Mouse (Mus musculus) liver, postnatal 0 days (tissue): ENCODE data around the gene Trpm3. TPM values are rescaled to one million over a fixed set of nuclear protein-coding genes. Genes with fewer than 3 reads are reported as not detected.

ENCODE experiments used
- ATAC-seq: fragments of 200-750 bp; cut with Nextera tagmentation; 2 replicates; pipeline ENCODE4 v1.8.0; 2017; ENCODE audit warnings: mild to moderate bottlenecking, moderate library complexity
- DNase-seq: peaks from one replicate; pipeline ENCODE4 v3.0.0-alpha.2; 2016
- H3K27ac ChIP-seq: fragments of 300-500 bp; sonication (generic); 2 replicates; pipeline ENCODE4 v1.5.1; 2014; ENCODE audit warnings: antibody characterized with exemption, moderate library complexity, mild to moderate bottlenecking, low read depth
- H3K27me3 ChIP-seq: fragments of 300-500 bp; sonication (generic); 2 replicates; pipeline ENCODE4 v1.6.1; 2014; ENCODE audit warnings: low read length, control low read depth, mixed read lengths; ENCODE audit not compliant: insufficient read depth
- H3K36me3 ChIP-seq: fragments of 300-500 bp; sonication (generic); replicated peaks from 2 replicates; pipeline ENCODE4 v1.6.1; 2014; ENCODE audit warnings: mild to moderate bottlenecking, control low read depth, low read length, moderate library complexity, mixed read lengths; ENCODE audit not compliant: insufficient read depth
- H3K4me1 ChIP-seq: fragments of 300-500 bp; sonication (generic); 2 replicates; pipeline ENCODE4 v1.6.1; 2014; ENCODE audit warnings: antibody characterized with exemption, mild to moderate bottlenecking, control low read depth; ENCODE audit not compliant: insufficient read depth
- H3K4me2 ChIP-seq: fragments of 300-500 bp; sonication (generic); 2 replicates; pipeline ENCODE4 v1.6.1; 2014; ENCODE audit warnings: low read depth, mild to moderate bottlenecking, low read length, moderate library complexity, mixed read lengths
- H3K4me3 ChIP-seq: fragments of 300-500 bp; sonication (generic); 2 replicates; pipeline ENCODE4 v1.5.1; 2014; ENCODE audit warnings: low read depth, low read length
- H3K9ac ChIP-seq: fragments of 300-500 bp; sonication (generic); replicated peaks from 2 replicates; pipeline ENCODE4 v1.6.1; 2014; ENCODE audit warnings: mild to moderate bottlenecking, moderate library complexity
- H3K9me3 ChIP-seq: fragments of 300-500 bp; sonication (generic); 2 replicates; pipeline ENCODE4 v1.6.1; 2016; ENCODE audit warnings: mild to moderate bottlenecking, control low read depth, low read length, mixed read lengths
- CTCF ChIP-seq: sonication (generic); IDR thresholded peaks from 2 replicates; pipeline ENCODE4 v1.5.1; 2016; ENCODE audit warnings: antibody characterized with exemption, low read depth
- EP300 ChIP-seq: IDR thresholded peaks from 2 replicates; pipeline ENCODE4 v1.6.1; 2016; ENCODE audit warnings: antibody characterized with exemption, low read depth, mild to moderate bottlenecking
- WGBS: fragments of 180-500 bp; shearing (Covaris S2); extraction: QIAGEN DNeasy Blood & Tissue Kit; methylation state at CpG from one replicate; pipeline ENCODE4 v1.1.7; 2014; ENCODE audit not compliant: insufficient replicate concordance; 5-methylcytosine and 5-hydroxymethylcytosine counted together
- polyA plus RNA-seq: library from polyadenylated mRNA; unstranded; fragments of >200 nt; fragmentation: Nextera tagmentation; extraction: Ambion mirVana; gene quantifications from 2 replicates; pipeline ENCODE4 v1.2.1, GENCODE M21; 2015

Trpm3 gene
- polyA plus RNA-seq, 1 experiment from 2014 or later = 0.02 TPM

DNA sequence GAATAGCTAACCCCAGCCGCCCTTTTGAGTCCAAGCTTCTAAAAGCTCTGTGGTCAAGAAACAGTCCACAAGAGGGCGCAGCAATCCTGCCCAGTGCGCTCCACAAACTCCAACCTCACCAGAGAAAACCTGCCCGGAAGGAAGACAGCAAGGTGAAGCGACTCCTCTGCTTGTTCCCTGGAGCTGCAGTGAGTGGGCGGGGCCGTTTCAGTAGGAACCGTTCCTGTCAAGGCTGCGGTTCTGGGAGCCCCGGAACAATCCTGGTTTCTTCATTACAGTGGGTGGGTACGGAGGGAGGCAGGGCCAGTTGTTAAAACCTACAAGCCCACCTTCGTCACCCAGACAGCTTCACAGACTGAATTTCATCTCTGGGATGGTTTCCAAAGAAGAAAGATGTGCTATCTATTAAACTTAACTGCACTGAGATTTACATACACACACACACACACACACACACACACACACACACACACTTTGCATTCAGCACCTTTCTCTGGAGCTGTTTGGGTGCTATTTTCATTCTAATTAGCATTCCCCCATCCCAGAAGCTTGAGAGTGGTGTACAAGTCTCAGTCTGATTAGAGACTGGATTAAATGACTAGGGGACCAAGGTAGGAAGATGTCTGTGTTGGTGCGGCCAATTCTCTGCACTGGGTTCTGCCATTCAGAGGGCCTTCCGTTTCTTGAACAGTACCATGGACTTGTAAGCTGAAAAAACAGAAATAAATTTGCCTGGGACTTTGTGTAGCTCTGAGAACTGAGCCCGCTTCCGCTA, 777.2 kb downstream of the Trpm3 start:
- peak; percentile 78 for DNase-seq
- Histone ChIP-seq H3K4me3 (no peak overlapping the region), H3K4me2 (peak overlapping the region; percentile 60), H3K4me1 (peaks cover 5% of the 10 kb centered on the region; the same call in 1 of the 2 replicates), H3K9me3 (no peaks in the 10 kb centered on the region), H3K27ac (no peak overlapping the region), H3K27me3 (no peaks in the 10 kb centered on the region), H3K9ac (no peak overlapping the region), H3K36me3 (no peaks in the 10 kb centered on the region)
- TF ChIP-seq EP300 (no peak), CTCF (peak; percentile 88)
- ATAC-seq = peak; percentile 46
- WGBS = 24% methylated on average over 16 of the region's 16 CpGs

DNA sequence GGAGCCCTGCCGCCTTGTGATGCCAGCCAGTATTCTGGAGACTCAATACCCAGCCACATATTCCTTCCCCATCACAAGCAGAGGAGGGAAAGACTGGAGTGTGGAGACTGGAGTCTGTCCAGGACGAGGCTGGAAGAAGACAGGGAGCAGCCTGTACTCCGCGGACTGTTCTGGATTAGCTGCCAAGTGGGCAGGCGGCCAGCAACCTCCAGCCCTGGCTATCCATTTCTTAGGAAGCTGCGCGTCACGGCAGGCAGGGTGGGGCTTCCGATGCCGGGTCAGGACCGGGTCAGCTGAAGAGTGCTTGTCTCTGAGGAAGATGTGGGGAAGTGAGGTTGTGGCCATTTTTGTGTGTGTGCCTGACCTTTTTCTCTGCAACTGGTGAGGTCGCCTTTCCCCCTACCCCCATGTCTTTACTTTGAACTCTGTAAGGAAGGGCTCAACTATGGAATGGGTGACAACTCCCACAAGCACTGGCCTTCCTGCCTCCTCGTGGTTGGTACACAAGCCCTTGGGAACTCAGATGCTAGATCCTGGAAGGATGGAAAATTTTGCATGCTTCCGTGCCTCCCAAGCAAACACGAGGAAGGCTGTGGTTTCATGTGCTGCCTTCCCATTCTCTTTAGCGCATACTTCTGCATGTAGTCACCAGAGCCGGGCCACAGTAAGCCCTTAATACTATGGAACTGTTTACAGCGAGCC, 777.9 kb downstream of the Trpm3 start:
- peak overlapping the region; percentile 19; the same call in 1 of the 2 replicates for H3K4me2 ChIP-seq
- no peaks in the 10 kb centered on the region for H3K27me3 ChIP-seq
- ATAC-seq (peak; percentile 93), DNase-seq (peak; percentile 88)
- no peak overlapping the region for H3K4me3 ChIP-seq
- no peaks in the 10 kb centered on the region for H3K9me3 ChIP-seq
- no peak overlapping the region for H3K9ac ChIP-seq
- TF ChIP-seq EP300 = 0 out of 2 replicates have a peak, but pooled peaks have one; percentile 18
- no peak for TF ChIP-seq CTCF
- H3K27ac ChIP-seq = peak overlapping the region; percentile 64
- H3K36me3 ChIP-seq = no peaks in the 10 kb centered on the region
- 36% methylated on average over 18 of the region's 18 CpGs for WGBS
- peaks cover 5% of the 10 kb centered on the region; the same call in 1 of the 2 replicates for H3K4me1 ChIP-seq

DNA sequence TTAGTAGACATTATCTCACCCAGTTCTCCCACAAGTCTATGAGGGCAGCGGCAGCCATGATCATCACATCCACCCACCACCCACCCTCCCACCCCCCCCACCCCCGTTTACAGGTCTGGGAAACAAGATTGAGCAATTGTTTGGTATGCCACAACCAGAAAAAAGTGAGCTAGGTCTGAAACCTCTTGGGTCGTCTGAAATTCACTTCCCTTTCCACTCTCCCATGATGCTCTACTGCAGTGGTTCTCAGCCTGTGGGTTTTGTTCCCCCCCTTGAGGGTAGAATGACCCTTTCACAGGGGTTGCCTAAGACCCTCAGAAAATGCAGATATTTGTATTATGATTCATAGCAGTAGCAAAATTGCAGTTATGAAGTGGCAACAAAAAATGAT, 778.5 kb downstream of the Trpm3 start:
- 0 out of 2 replicates have a peak overlapping the region, but pooled peaks have one; percentile 64 for H3K27ac ChIP-seq
- H3K4me1 ChIP-seq = peaks cover 5% of the 10 kb centered on the region; the same call in 1 of the 2 replicates
- DNase-seq = no peak

DNA sequence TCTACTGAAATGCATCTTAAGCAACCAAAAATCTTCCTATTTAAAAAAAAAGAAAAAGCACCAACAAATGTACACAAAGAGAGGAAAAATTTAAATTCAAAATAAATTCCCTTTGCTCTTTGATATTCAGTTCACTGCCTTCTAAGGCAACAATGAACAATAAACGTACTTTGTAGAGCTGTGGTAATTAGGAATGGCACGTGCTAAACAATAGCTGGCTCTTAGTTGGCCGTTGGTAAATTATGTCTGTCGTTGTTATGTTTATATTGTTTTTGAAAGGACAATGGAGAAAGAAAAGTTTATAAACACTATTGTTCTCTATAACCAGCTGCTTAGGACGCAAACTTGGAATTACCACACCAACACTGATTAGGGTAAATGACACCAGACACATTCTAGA, 782.1 kb downstream of the Trpm3 start:
- H3K36me3 ChIP-seq = no peaks in the 10 kb centered on the region
- H3K4me1 ChIP-seq = peaks cover 5% of the 10 kb centered on the region; the same call in 1 of the 2 replicates
- H3K27me3 ChIP-seq = no peaks in the 10 kb centered on the region
- H3K9ac ChIP-seq = no peak overlapping the region
- H3K9me3 ChIP-seq = no peaks in the 10 kb centered on the region
- no peak overlapping the region for H3K4me2 ChIP-seq
- WGBS = 60% methylated on average over 5 of the region's 5 CpGs
- no peak overlapping the region for H3K4me3 ChIP-seq
- H3K27ac ChIP-seq = no peak overlapping the region
- no peak for ATAC-seq
- no peak for DNase-seq
- TF ChIP-seq EP300 = no peak
- TF ChIP-seq CTCF = no peak

More for the DNA sequence above, 778.5 kb downstream of the Trpm3 start:
- Histone ChIP-seq H3K9ac (no peak overlapping the region), H3K27me3 (no peaks in the 10 kb centered on the region), H3K4me2 (no peak overlapping the region), H3K9me3 (no peaks in the 10 kb centered on the region), H3K36me3 (no peaks in the 10 kb centered on the region), H3K4me3 (no peak overlapping the region)
- no peak for ATAC-seq
- WGBS = 19% methylated on average over 3 of the region's 3 CpGs
- TF ChIP-seq CTCF (no peak), EP300 (no peak)

DNA sequence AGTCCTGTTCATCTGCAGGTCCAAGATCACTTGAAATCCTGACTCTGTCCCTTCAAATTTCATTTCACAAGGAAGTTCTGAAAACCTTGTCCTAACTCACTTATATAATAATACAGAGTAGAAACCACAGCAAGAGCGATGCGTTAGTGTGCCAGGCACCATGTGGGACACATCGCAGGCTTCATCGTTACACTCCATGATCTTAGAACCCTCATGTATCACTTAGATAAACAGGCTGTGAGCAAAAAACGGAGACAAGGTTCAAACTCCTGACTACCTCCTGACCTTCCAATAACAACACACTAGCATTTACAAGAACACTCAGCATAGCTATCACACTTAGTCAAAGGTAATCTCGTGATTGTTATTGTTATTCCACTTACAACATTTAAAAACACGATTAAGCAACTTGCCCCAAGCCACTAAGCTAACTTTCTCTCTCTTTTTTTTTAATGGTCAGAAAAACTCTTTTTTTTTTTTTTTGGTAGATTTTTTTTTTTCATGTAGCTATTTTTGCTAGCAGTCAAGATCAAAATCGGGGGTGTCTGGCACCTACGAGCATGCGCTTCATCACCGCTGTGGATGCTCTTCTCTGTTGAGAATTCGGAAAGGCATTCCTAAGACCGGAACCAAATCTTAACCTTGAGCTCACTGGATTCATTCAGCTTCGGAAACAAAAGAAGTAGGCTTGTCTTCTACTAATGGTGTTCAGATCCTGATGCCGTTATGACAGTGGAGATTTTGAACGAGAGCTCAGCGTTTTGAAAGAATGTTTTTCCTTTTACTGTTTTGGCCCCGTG, 784.2 kb downstream of the Trpm3 start:
- no peaks in the 10 kb centered on the region for H3K27me3 ChIP-seq
- no peak for ATAC-seq

More for the DNA sequence above, 784.2 kb downstream of the Trpm3 start:
- no peak overlapping the region for H3K9ac ChIP-seq
- H3K36me3 ChIP-seq = no peaks in the 10 kb centered on the region
- TF ChIP-seq CTCF (no peak), EP300 (no peak)
- H3K9me3 ChIP-seq = no peaks in the 10 kb centered on the region
- no peaks in the 10 kb centered on the region for H3K4me1 ChIP-seq
- H3K4me3 ChIP-seq = no peak overlapping the region
- H3K27ac ChIP-seq = no peak overlapping the region
- H3K4me2 ChIP-seq = no peak overlapping the region
- 83% methylated on average over 18 of the region's 18 CpGs for WGBS
- no peak for DNase-seq
